Mouse (Mus musculus) limb, embryonic 13.5 days (tissue): ENCODE data around the gene Gstp3. TPM values are rescaled to one million over a fixed set of nuclear protein-coding genes. Genes with fewer than 3 reads are reported as not detected.

Source experiments
- ATAC-seq: fragments of 200-750 bp; cut with Nextera tagmentation; 2 replicates; pipeline ENCODE4 v1.8.0; 2017; ENCODE audit warnings: low read depth, moderate number of reproducible peaks, moderate TSS enrichment; ENCODE audit not compliant: low FRiP score
- H3K27ac ChIP-seq: fragments of 300-500 bp; sonication (generic); 2 replicates; pipeline ENCODE4 v1.5.1; 2015; ENCODE audit warnings: inconsistent platforms, mild to moderate bottlenecking, moderate library complexity
- H3K27me3 ChIP-seq: fragments of 300-500 bp; sonication (generic); 2 replicates; pipeline ENCODE4 v1.6.1; 2015; ENCODE audit warnings: mild to moderate bottlenecking, inconsistent platforms
- H3K36me3 ChIP-seq: fragments of 300-500 bp; sonication (generic); 2 replicates; pipeline ENCODE4 v1.6.1; 2015; ENCODE audit warnings: inconsistent platforms, mild to moderate bottlenecking, moderate library complexity
- H3K4me1 ChIP-seq: fragments of 300-500 bp; sonication (generic); 2 replicates; pipeline ENCODE4 v1.6.1; 2015; ENCODE audit warnings: inconsistent platforms
- H3K4me2 ChIP-seq: fragments of 300-500 bp; sonication (generic); replicated peaks from 2 replicates; pipeline ENCODE4 v1.6.1; 2015; ENCODE audit warnings: inconsistent platforms, mild to moderate bottlenecking, moderate library complexity
- H3K4me3 ChIP-seq: fragments of 300-500 bp; sonication (generic); 2 replicates; pipeline ENCODE4 v1.5.1; 2015; ENCODE audit warnings: moderate library complexity, mild to moderate bottlenecking, inconsistent platforms
- H3K9ac ChIP-seq: fragments of 300-500 bp; sonication (generic); 2 replicates; pipeline ENCODE4 v1.6.1; 2015; ENCODE audit warnings: mild to moderate bottlenecking, inconsistent platforms
- H3K9me3 ChIP-seq: fragments of 300-500 bp; sonication (generic); 2 replicates; pipeline ENCODE4 v1.6.1; 2016; ENCODE audit warnings: inconsistent platforms
- WGBS: fragments of 180-500 bp; shearing (Covaris S2); methylation state at CpG from one replicate; pipeline ENCODE4 v1.1.7; 2015; 5-methylcytosine and 5-hydroxymethylcytosine counted together
- polyA plus RNA-seq: library from polyadenylated mRNA; unstranded; fragments of >200 nt; fragmentation: Nextera tagmentation; extraction: Ambion mirVana; gene quantifications from 2 replicates; pipeline ENCODE4 v1.2.1, GENCODE M21; 2015

Gstp3 gene
- polyA plus RNA-seq, 1 experiment from 2014 or later = not detected

- no peak for ATAC-seq
- Histone ChIP-seq H3K9me3 (no peaks in the 10 kb centered on the region), H3K4me1 (peaks cover 13% of the 10 kb centered on the region), H3K4me3 (no peak overlapping the region), H3K9ac (no peak overlapping the region), H3K27me3 (no peaks in the 10 kb centered on the region), H3K4me2 (no peak overlapping the region), H3K27ac (no peak overlapping the region), H3K36me3 (peaks cover 18% of the 10 kb centered on the region)
- 68% methylated on average over 7 of the region's 7 CpGs for WGBS
These were observed 26.7 kb downstream of the Gstp3 start for GRCm38 (mm10) chr19:4032668-4033067.

- Histone ChIP-seq H3K4me1 (no peaks in the 10 kb centered on the region), H3K36me3 (no peaks in the 10 kb centered on the region), H3K4me2 (no peak overlapping the region), H3K27me3 (no peaks in the 10 kb centered on the region), H3K9ac (no peak overlapping the region), H3K9me3 (0 out of 2 replicates have a peak, but pooled peaks cover 6% of the 10 kb centered on the region), H3K4me3 (no peak overlapping the region), H3K27ac (no peak overlapping the region)
- ATAC-seq = no peak
These were observed 31.8 kb downstream of the Gstp3 start for GRCm38 (mm10) chr19:4027576-4027975.

GRCm38 (mm10) chr19:4023185-4023584, 36.2 kb downstream of the Gstp3 start:
- WGBS = 74% methylated on average over 7 of the region's 7 CpGs
- no peaks in the 10 kb centered on the region for H3K36me3 ChIP-seq
- H3K4me3 ChIP-seq = no peak overlapping the region
- H3K27ac ChIP-seq = no peak overlapping the region
- no peak for ATAC-seq
- no peak overlapping the region for H3K9ac ChIP-seq
- peaks cover 8% of the 10 kb centered on the region; the same call in 1 of the 2 replicates for H3K4me1 ChIP-seq
- 0 out of 2 replicates have a peak, but pooled peaks cover 6% of the 10 kb centered on the region for H3K9me3 ChIP-seq
- H3K27me3 ChIP-seq = no peaks in the 10 kb centered on the region
- H3K4me2 ChIP-seq = no peak overlapping the region

GRCm38 (mm10) chr19:4018743-4019583, 40.4 kb downstream of the Gstp3 start:
- H3K27ac ChIP-seq = no peak overlapping the region
- H3K4me2 ChIP-seq = no peak overlapping the region
- peaks cover 8% of the 10 kb centered on the region; the same call in 1 of the 2 replicates for H3K4me1 ChIP-seq
- H3K9ac ChIP-seq = no peak overlapping the region
- peak; percentile 86 for ATAC-seq
- no peaks in the 10 kb centered on the region for H3K27me3 ChIP-seq
- no peak overlapping the region for H3K4me3 ChIP-seq
- 39% methylated on average over 18 of the region's 18 CpGs for WGBS
- H3K36me3 ChIP-seq = no peaks in the 10 kb centered on the region
- H3K9me3 ChIP-seq = no peaks in the 10 kb centered on the region

GRCm38 (mm10) chr19:4017921-4018587, 41.3 kb downstream of the Gstp3 start:
- ATAC-seq = no peak
- WGBS = 55% methylated on average over 10 of the region's 10 CpGs

GRCm38 (mm10) chr19:4015635-4016034, 43.7 kb downstream of the Gstp3 start:
- no peak overlapping the region for H3K4me2 ChIP-seq
- peaks cover 5% of the 10 kb centered on the region for H3K36me3 ChIP-seq
- H3K4me3 ChIP-seq = no peak overlapping the region
- WGBS = 50% methylated on average over 5 of the region's 5 CpGs
- no peaks in the 10 kb centered on the region for H3K9me3 ChIP-seq
- H3K4me1 ChIP-seq = peaks cover 14% of the 10 kb centered on the region
- H3K27me3 ChIP-seq = no peaks in the 10 kb centered on the region
- no peak for ATAC-seq
- no peak overlapping the region for H3K9ac ChIP-seq
- no peak overlapping the region for H3K27ac ChIP-seq

More at GRCm38 (mm10) chr19:4017921-4018587, 41.3 kb downstream of the Gstp3 start:
- H3K4me2 ChIP-seq = no peak overlapping the region
- H3K9me3 ChIP-seq = no peaks in the 10 kb centered on the region
- H3K27me3 ChIP-seq = no peaks in the 10 kb centered on the region
- H3K27ac ChIP-seq = no peak overlapping the region
- H3K36me3 ChIP-seq = no peaks in the 10 kb centered on the region
- H3K9ac ChIP-seq = no peak overlapping the region
- peaks cover 8% of the 10 kb centered on the region; the same call in 1 of the 2 replicates for H3K4me1 ChIP-seq
- H3K4me3 ChIP-seq = no peak overlapping the region

GRCm38 (mm10) chr19:4014802-4015201, 44.6 kb downstream of the Gstp3 start:
- Histone ChIP-seq H3K4me2 (no peak overlapping the region), H3K27ac (no peak overlapping the region), H3K9me3 (no peaks in the 10 kb centered on the region), H3K9ac (0 out of 2 replicates have a peak overlapping the region, but pooled peaks have one; percentile 45), H3K4me1 (peaks cover 14% of the 10 kb centered on the region), H3K36me3 (peaks cover 12% of the 10 kb centered on the region), H3K27me3 (no peaks in the 10 kb centered on the region), H3K4me3 (no peak overlapping the region)
- ATAC-seq = no peak

GRCm38 (mm10) chr19:4013066-4013465, 46.3 kb downstream of the Gstp3 start:
- H3K4me1 ChIP-seq = peaks cover 6% of the 10 kb centered on the region
- H3K4me3 ChIP-seq = peak overlapping the region; percentile 83
- ATAC-seq = no peak; the same call in none of the 2 replicates
- H3K27ac ChIP-seq = no peak overlapping the region
- H3K9me3 ChIP-seq = no peaks in the 10 kb centered on the region
- H3K9ac ChIP-seq = peak overlapping the region; percentile 57
- H3K27me3 ChIP-seq = no peaks in the 10 kb centered on the region
- 21% methylated on average over 9 of the region's 9 CpGs for WGBS
- peak overlapping the region; percentile 62 for H3K4me2 ChIP-seq
- peaks cover 30% of the 10 kb centered on the region for H3K36me3 ChIP-seq

GRCm38 (mm10) chr19:4012432-4013022, 46.8 kb downstream of the Gstp3 start, which contains the start of gene Ndufv1:
Gene Ndufv1, minus strand, starts transcription at chr19:4012806.
- peak within 1 kb of the TSS; percentile 85 for H3K9ac ChIP-seq
- peak within 1 kb of the TSS; percentile 44 for H3K27ac ChIP-seq
- peak; percentile 99 for ATAC-seq
- peak within 1 kb of the TSS; percentile 83 for H3K4me3 ChIP-seq
- H3K27me3 ChIP-seq = no peaks in the 10 kb centered on the region
- WGBS = under 1% methylated on average over 45 of the region's 45 CpGs
- H3K36me3 ChIP-seq = peaks cover 35% of the 10 kb centered on the region
- peaks cover 6% of the 10 kb centered on the region for H3K4me1 ChIP-seq
- H3K9me3 ChIP-seq = no peaks in the 10 kb centered on the region
- H3K4me2 ChIP-seq = peak within 1 kb of the TSS; percentile 81

GRCm38 (mm10) chr19:4011086-4011485, 48.3 kb downstream of the Gstp3 start:
- H3K4me2 ChIP-seq = peak overlapping the region; percentile 81; the same call in 1 of the 2 replicates
- no peak for ATAC-seq
- peaks cover 50% of the 10 kb centered on the region for H3K36me3 ChIP-seq
- no peaks in the 10 kb centered on the region for H3K27me3 ChIP-seq
- H3K9ac ChIP-seq = no peak overlapping the region
- H3K4me1 ChIP-seq = peaks cover 6% of the 10 kb centered on the region
- no peak overlapping the region for H3K27ac ChIP-seq
- peak overlapping the region; percentile 7; the same call in 1 of the 2 replicates for H3K4me3 ChIP-seq
- H3K9me3 ChIP-seq = no peaks in the 10 kb centered on the region
- WGBS = 92% methylated on average over 5 of the region's 5 CpGs
